Mouse (Mus musculus) midbrain, embryonic 16.5 days (tissue): ENCODE data around the gene Olfr959. TPM values are rescaled to one million over a fixed set of nuclear protein-coding genes. Genes with fewer than 3 reads are reported as not detected.
A peak's percentile ranks its signal among the peaks of the same experiment; 100 is the strongest.

Source experiments
- ATAC-seq: fragments of 200-750 bp; cut with Nextera tagmentation; 2 replicates; pipeline ENCODE4 v1.8.0; 2017; ENCODE audit warnings: moderate TSS enrichment
- H3K27ac ChIP-seq: fragments of 300-500 bp; sonication (generic); 2 replicates; pipeline ENCODE4 v1.5.1; 2014; ENCODE audit warnings: mild to moderate bottlenecking, low read length, mixed read lengths
- H3K27me3 ChIP-seq: fragments of 300-500 bp; sonication (generic); 2 replicates; pipeline ENCODE4 v1.6.1; 2014; ENCODE audit warnings: low read depth, low read length, mixed read lengths; ENCODE audit not compliant: control insufficient read depth, insufficient read depth
- H3K36me3 ChIP-seq: fragments of 300-500 bp; sonication (generic); 2 replicates; pipeline ENCODE4 v1.6.1; 2014; ENCODE audit warnings: mild to moderate bottlenecking, low read length, moderate library complexity, mixed read lengths; ENCODE audit not compliant: control insufficient read depth, insufficient read depth
- H3K4me1 ChIP-seq: fragments of 300-500 bp; sonication (generic); 2 replicates; pipeline ENCODE4 v1.6.1; 2014; ENCODE audit warnings: mild to moderate bottlenecking, low read length, mixed read lengths; ENCODE audit not compliant: control insufficient read depth, insufficient read depth
- H3K4me2 ChIP-seq: fragments of 300-500 bp; sonication (generic); 2 replicates; pipeline ENCODE4 v1.6.1; 2014; ENCODE audit warnings: mild to moderate bottlenecking, low read length, mixed read lengths
- H3K4me3 ChIP-seq: fragments of 300-500 bp; sonication (generic); 2 replicates; pipeline ENCODE4 v1.5.1; 2014; ENCODE audit warnings: low read depth, mild to moderate bottlenecking, low read length, moderate library complexity, mixed read lengths
- H3K9ac ChIP-seq: fragments of 300-500 bp; sonication (generic); 2 replicates; pipeline ENCODE4 v1.6.1; 2014; ENCODE audit warnings: low read depth, low read length, mixed read lengths
- H3K9me3 ChIP-seq: fragments of 300-500 bp; sonication (generic); replicated peaks from 2 replicates; pipeline ENCODE4 v1.6.1; 2014; ENCODE audit warnings: mild to moderate bottlenecking, low read length, mixed read lengths; ENCODE audit not compliant: control insufficient read depth, poor library complexity, severe bottlenecking
- WGBS: fragments of 180-500 bp; shearing (Covaris S2); extraction: QIAGEN DNeasy Blood & Tissue Kit; methylation state at CpG from one replicate; pipeline ENCODE4 v1.1.7; 2014; 5-methylcytosine and 5-hydroxymethylcytosine counted together
- polyA plus RNA-seq: library from polyadenylated mRNA; unstranded; fragments of >200 nt; fragmentation: Nextera tagmentation; extraction: Ambion mirVana; gene quantifications from 2 replicates; pipeline ENCODE4 v1.2.1, GENCODE M21; 2015

The Olfr959 gene
- polyA plus RNA-seq, 1 experiment from 2014 or later, result not detected

GRCm38 (mm10) chr9:39602536-39603332, 27.4 kb upstream of the Olfr959 start:
- ATAC-seq, result peak; percentile 93
- Histone ChIP-seq H3K4me1 (peaks cover 5% of the 10 kb centered on the region), H3K4me2 (peak overlapping the region; percentile 90), H3K27ac (peak overlapping the region; percentile 81), H3K27me3 (no peaks in the 10 kb centered on the region), H3K9me3 (no peaks in the 10 kb centered on the region), H3K9ac (peak overlapping the region; percentile 56), H3K4me3 (peak overlapping the region; percentile 45), H3K36me3 (peaks cover 14% of the 10 kb centered on the region)
- WGBS, result under 1% methylated on average over 18 of the region's 19 CpGs

GRCm38 (mm10) chr9:39577050-39577449, 1.7 kb upstream of the Olfr959 start:
- WGBS, result 89% methylated on average over 5 of the region's 5 CpGs
- no peak for ATAC-seq
- no peaks in the 10 kb centered on the region for H3K4me1 ChIP-seq

GRCm38 (mm10) chr9:39558349-39558647, 17.1 kb downstream of the Olfr959 start:
- H3K4me3 ChIP-seq, result no peak overlapping the region
- peak overlapping the region; percentile 91; the same call in 1 of the 2 replicates for H3K27ac ChIP-seq
- H3K4me1 ChIP-seq, result peaks cover 11% of the 10 kb centered on the region
- H3K27me3 ChIP-seq, result no peaks in the 10 kb centered on the region
- no peaks in the 10 kb centered on the region for H3K36me3 ChIP-seq
- H3K4me2 ChIP-seq, result no peak overlapping the region
- H3K9ac ChIP-seq, result no peak overlapping the region
- peak; percentile 63 for ATAC-seq
- H3K9me3 ChIP-seq, result no peaks in the 10 kb centered on the region

More at GRCm38 (mm10) chr9:39577050-39577449, 1.7 kb upstream of the Olfr959 start:
- H3K4me2 ChIP-seq, result no peak overlapping the region
- no peak overlapping the region for H3K9ac ChIP-seq
- H3K9me3 ChIP-seq, result no peaks in the 10 kb centered on the region
- no peaks in the 10 kb centered on the region for H3K27me3 ChIP-seq
- no peak overlapping the region for H3K27ac ChIP-seq
- H3K36me3 ChIP-seq, result no peaks in the 10 kb centered on the region
- H3K4me3 ChIP-seq, result no peak overlapping the region

GRCm38 (mm10) chr9:39557529-39558348, 17.6 kb downstream of the Olfr959 start:
- 11% methylated on average over 3 of the region's 3 CpGs for WGBS
- no peaks in the 10 kb centered on the region for H3K9me3 ChIP-seq
- peaks cover 11% of the 10 kb centered on the region for H3K4me1 ChIP-seq
- no peak overlapping the region for H3K9ac ChIP-seq
- no peak overlapping the region for H3K4me2 ChIP-seq
- ATAC-seq, result peak; percentile 97
- peak overlapping the region; percentile 91 for H3K27ac ChIP-seq
- H3K4me3 ChIP-seq, result no peak overlapping the region
- H3K27me3 ChIP-seq, result no peaks in the 10 kb centered on the region
- H3K36me3 ChIP-seq, result no peaks in the 10 kb centered on the region

GRCm38 (mm10) chr9:39553946-39554345, 21.4 kb downstream of the Olfr959 start, which contains the start of gene Olfr958:
TSS of gene Olfr958 (minus strand) at chr9:39554054.
- H3K4me3 ChIP-seq, result no peak within 1 kb of the TSS
- no peaks in the 10 kb centered on the region for H3K36me3 ChIP-seq
- H3K4me2 ChIP-seq, result no peak within 1 kb of the TSS
- no peak within 1 kb of the TSS for H3K27ac ChIP-seq
- peaks cover 11% of the 10 kb centered on the region for H3K4me1 ChIP-seq
- WGBS, result 58% methylated on average over 2 of the region's 2 CpGs
- no peaks in the 10 kb centered on the region for H3K9me3 ChIP-seq
- no peak for ATAC-seq
- no peak within 1 kb of the TSS for H3K9ac ChIP-seq
- no peaks in the 10 kb centered on the region for H3K27me3 ChIP-seq

- ATAC-seq, result no peak
- WGBS, result 63% methylated on average over 5 of the region's 5 CpGs
- Histone ChIP-seq H3K27me3 (no peaks in the 10 kb centered on the region), H3K4me2 (no peak overlapping the region), H3K27ac (no peak overlapping the region), H3K36me3 (no peaks in the 10 kb centered on the region), H3K4me3 (no peak overlapping the region), H3K4me1 (no peaks in the 10 kb centered on the region), H3K9me3 (no peaks in the 10 kb centered on the region), H3K9ac (no peak overlapping the region)
Observed at GRCm38 (mm10) chr9:39550806-39551205, 24.6 kb downstream of the Olfr959 start.

- H3K36me3 ChIP-seq, result no peaks in the 10 kb centered on the region
- H3K9ac ChIP-seq, result no peak overlapping the region
- WGBS, result 82% methylated on average over 1 of the region's 1 CpGs
Observed at GRCm38 (mm10) chr9:39523616-39524285, 51.6 kb downstream of the Olfr959 start.

More at GRCm38 (mm10) chr9:39523616-39524285, 51.6 kb downstream of the Olfr959 start:
- Histone ChIP-seq H3K27ac (no peak overlapping the region), H3K4me1 (no peaks in the 10 kb centered on the region), H3K27me3 (no peaks in the 10 kb centered on the region), H3K4me2 (no peak overlapping the region), H3K4me3 (no peak overlapping the region), H3K9me3 (no peaks in the 10 kb centered on the region)
- ATAC-seq, result no peak
